ENCODE assay signal across 10 mouse cellular contexts in the genomic region with DNA sequence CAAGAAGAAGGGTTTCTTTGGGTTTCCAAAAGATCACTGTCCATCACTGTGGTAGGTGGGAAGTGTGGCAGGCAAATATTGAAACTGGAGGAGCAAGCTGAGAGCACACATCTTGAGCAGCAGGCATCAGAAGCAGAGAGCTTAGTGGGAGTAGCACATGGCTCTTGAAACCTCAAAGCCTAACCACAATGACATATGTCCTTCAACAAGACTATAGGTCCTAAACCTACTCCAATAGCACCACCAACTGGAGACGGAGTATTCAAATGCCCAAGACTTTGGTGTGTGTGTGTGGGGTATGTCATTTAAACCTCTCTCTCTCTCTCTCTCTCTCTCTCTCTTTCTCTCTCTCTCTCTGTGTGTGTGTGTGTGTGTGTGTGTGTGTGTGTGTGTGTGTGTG.
DNase-seq lines count a peak whose midpoint lies in the region; ATAC-seq lines count a peak whose summit lies in the region.
"Had no signal": no experiment of that assay in that cellular context is flagged by ENCODE, and none has a peak within 500 bp of the region (broad histone marks: within the 10 kb centered on the region; RNA-seq: fewer than 3 reads in every experiment).

No protein-coding gene starts in this region.

- no peak for ATAC-seq in heart, embryonic 11.5 days (replicated peaks; ENCODE audit: insufficient number of reproducible peaks, low FRiP score, low TSS enrichment)

- 40% methylated on average over 1 of the region's 1 CpGs for WGBS in heart, embryonic 11.5 days (ENCODE audit: insufficient replicate concordance)

- H3K36me3 ChIP-seq in heart, embryonic 11.5 days (ENCODE audit: control insufficient read depth, insufficient read depth, low read length) = no peaks in the 10 kb centered on the region

- peak; percentile 34 for DNase-seq in heart, adult 8-10 months (ENCODE audit: low spot score)
- DNase-seq in B cell, adult 2 months = peak; percentile 24 to 40
- peak; percentile 48 for DNase-seq in c-Kit-positive CD71-negative TER-119-negative erythroid progenitor cells, embryonic 14.5 days (ENCODE audit: low read depth)
- DNase-seq in lung, postnatal 10 days = peak; percentile 57
- DNase-seq in testis, postnatal 10 days (ENCODE audit: low spot score) = no peak
- no peak for DNase-seq in right cerebral cortex, adult 18-20 months
- no peak for DNase-seq in Muller cell, postnatal 12 days (ENCODE audit: inconsistent ontology term)
- DNase-seq: layer of hippocampus, postnatal 36 days had no signal

- H3K9ac ChIP-seq in heart, embryonic 11.5 days (ENCODE audit: low read depth, low read length) = no peak overlapping the region

- no peaks in the 10 kb centered on the region for H3K9me3 ChIP-seq in heart, embryonic 11.5 days (replicated peaks; ENCODE audit: control insufficient read depth, low read length)

- H3K4me1 ChIP-seq in heart, embryonic 11.5 days (ENCODE audit: control insufficient read depth, insufficient read depth, low read length) = peaks cover 6% of the 10 kb centered on the region

- no peaks in the 10 kb centered on the region for H3K27me3 ChIP-seq in heart, embryonic 11.5 days (ENCODE audit: control insufficient read depth, insufficient read depth, low read length)

- no peak overlapping the region for H3K27ac ChIP-seq in heart, embryonic 11.5 days (ENCODE audit: low read depth, low read length)

- no peak overlapping the region for H3K4me3 ChIP-seq in heart, embryonic 11.5 days (ENCODE audit: low read depth, low read length)
- H3K4me3 ChIP-seq: erythroblast, embryonic 14.5 days had no signal

- H3K4me2 ChIP-seq in heart, embryonic 11.5 days = no peak overlapping the region

Comparison
In these comparisons a context has a peak if more than half of its experiments do, and no peak if none do; other contexts are left out.
1. DNase-seq: peak in heart, adult 8-10 months (single experiment), B cell, adult 2 months (2 of 2), c-Kit-positive CD71-negative TER-119-negative erythroid progenitor cells, embryonic 14.5 days (single experiment) and lung, postnatal 10 days (single experiment); none in testis, postnatal 10 days (single experiment), right cerebral cortex, adult 18-20 months (single experiment) and Muller cell, postnatal 12 days (single experiment).